Mouse (Mus musculus): ENCODE data around the gene Sbsn. TPM values are rescaled to one million over a fixed set of nuclear protein-coding genes. Genes with fewer than 3 reads are reported as not detected.
"Not testable (repeated sequence)": the region's sequence is repeated elsewhere in the genome, so short reads cannot be mapped to it uniquely, and the experiment has no call there.

Sbsn gene
- polyA plus RNA-seq, 1 experiment from 2014 or later, result 1.6 TPM

- no peak for ATAC-seq
Measured at GRCm38 (mm10) chr7:30728214-30728613, 23.1 kb upstream of the Sbsn start.

GRCm38 (mm10) chr7:30728739-30729395 lies 22.4 kb upstream of the Sbsn start:
- H3K9me3 ChIP-seq (ENCODE audit: control insufficient read depth, low read length), result no peaks in the 10 kb centered on the region
- no peaks in the 10 kb centered on the region for H3K36me3 ChIP-seq (ENCODE audit: control insufficient read depth, insufficient read depth, low read length)
- peak overlapping the region; percentile 86 for H3K27ac ChIP-seq (ENCODE audit: low read length)
- peak overlapping the region; percentile 76 for H3K4me2 ChIP-seq (ENCODE audit: low read depth, low read length)
- WGBS, result 6% methylated on average over 26 of the region's 26 CpGs
- peak overlapping the region; percentile 82 for H3K4me3 ChIP-seq (ENCODE audit: low read length)
- peaks cover 18% of the 10 kb centered on the region for H3K4me1 ChIP-seq (ENCODE audit: control insufficient read depth, insufficient read depth, low read length)
- peak; percentile 54 for ATAC-seq
- H3K27me3 ChIP-seq (replicated peaks; ENCODE audit: control insufficient read depth, insufficient read depth, low read length), result no peaks in the 10 kb centered on the region
- peak overlapping the region; percentile 87 for H3K9ac ChIP-seq (ENCODE audit: low read depth, low read length)

More at GRCm38 (mm10) chr7:30728214-30728613, 23.1 kb upstream of the Sbsn start:
- 69% methylated on average over 6 of the region's 6 CpGs for WGBS
- Histone ChIP-seq H3K9me3 (ENCODE audit: control insufficient read depth, low read length) (no peaks in the 10 kb centered on the region), H3K27me3 (replicated peaks; ENCODE audit: control insufficient read depth, insufficient read depth, low read length) (no peaks in the 10 kb centered on the region), H3K4me3 (ENCODE audit: low read length) (peak overlapping the region; percentile 82), H3K27ac (ENCODE audit: low read length) (0 out of 2 replicates have a peak overlapping the region, but pooled peaks have one; percentile 24), H3K36me3 (ENCODE audit: control insufficient read depth, insufficient read depth, low read length) (no peaks in the 10 kb centered on the region), H3K9ac (ENCODE audit: low read depth, low read length) (peak overlapping the region; percentile 87), H3K4me1 (ENCODE audit: control insufficient read depth, insufficient read depth, low read length) (peaks cover 18% of the 10 kb centered on the region), H3K4me2 (ENCODE audit: low read depth, low read length) (peak overlapping the region; percentile 76)

- ATAC-seq, result peak; percentile 98
- Histone ChIP-seq H3K27ac (ENCODE audit: low read length) (peak within 1 kb of the TSS; percentile 86), H3K9ac (ENCODE audit: low read depth, low read length) (peak within 1 kb of the TSS; percentile 87), H3K9me3 (ENCODE audit: control insufficient read depth, low read length) (no peaks in the 10 kb centered on the region), H3K4me1 (ENCODE audit: control insufficient read depth, insufficient read depth, low read length) (peaks cover 18% of the 10 kb centered on the region), H3K4me2 (ENCODE audit: low read depth, low read length) (peak within 1 kb of the TSS; percentile 76), H3K36me3 (ENCODE audit: control insufficient read depth, insufficient read depth, low read length) (no peaks in the 10 kb centered on the region), H3K4me3 (ENCODE audit: low read length) (peak within 1 kb of the TSS; percentile 82), H3K27me3 (replicated peaks; ENCODE audit: control insufficient read depth, insufficient read depth, low read length) (no peaks in the 10 kb centered on the region)
- WGBS, result under 1% methylated on average over 60 of the region's 60 CpGs
Measured at GRCm38 (mm10) chr7:30729396-30730063, 21.7 kb upstream of the Sbsn start, which contains the start of gene Tmem147. Gene Tmem147 (minus strand): TSS chr7:30729540.

DNA sequence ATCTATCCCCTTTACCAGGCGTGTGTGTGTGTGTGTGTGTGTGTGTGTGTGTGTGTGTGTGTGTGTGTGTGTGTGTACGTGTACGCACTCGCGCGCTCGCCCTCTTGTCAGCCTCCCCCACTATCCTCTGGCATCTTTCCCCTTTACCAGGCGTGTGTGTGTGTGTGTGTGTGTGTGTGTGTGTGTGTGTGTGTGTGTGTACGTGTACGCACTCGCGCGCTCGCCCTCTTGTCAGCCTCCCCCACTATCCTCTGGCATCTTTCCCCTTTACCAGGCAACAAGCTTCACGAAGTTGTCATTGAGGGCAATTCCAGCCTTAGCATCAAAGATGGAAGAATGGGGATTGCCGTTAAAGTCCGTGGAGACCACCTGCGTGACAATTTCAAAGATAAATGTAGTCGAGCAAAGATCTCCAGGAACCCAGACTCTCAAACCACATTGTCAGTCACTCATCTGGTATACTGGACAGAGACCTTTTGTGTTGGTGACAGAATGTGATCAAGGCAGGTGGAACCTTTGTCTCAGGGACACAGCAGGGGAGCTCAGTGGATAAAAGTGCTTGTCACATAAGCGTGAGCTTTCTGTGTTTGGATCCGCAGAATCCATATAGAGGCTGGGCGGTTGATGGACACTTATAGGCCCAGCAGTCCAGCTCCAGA lies 21.1 kb upstream of the Sbsn start:
- Histone ChIP-seq H3K4me1 (ENCODE audit: control insufficient read depth, insufficient read depth, low read length) (peaks cover 18% of the 10 kb centered on the region), H3K9ac (ENCODE audit: low read depth, low read length) (peak overlapping the region; percentile 87), H3K27ac (ENCODE audit: low read length) (peak overlapping the region; percentile 86), H3K4me3 (ENCODE audit: low read length) (peak overlapping the region; percentile 82), H3K4me2 (ENCODE audit: low read depth, low read length) (peak overlapping the region; percentile 76)
- not testable (repeated sequence) for H3K36me3 ChIP-seq (ENCODE audit: control insufficient read depth, insufficient read depth, low read length); ATAC-seq; H3K27me3 ChIP-seq (replicated peaks; ENCODE audit: control insufficient read depth, insufficient read depth, low read length); H3K9me3 ChIP-seq (ENCODE audit: control insufficient read depth, low read length)
- 18% methylated on average over 15 of the region's 22 CpGs for WGBS

DNA sequence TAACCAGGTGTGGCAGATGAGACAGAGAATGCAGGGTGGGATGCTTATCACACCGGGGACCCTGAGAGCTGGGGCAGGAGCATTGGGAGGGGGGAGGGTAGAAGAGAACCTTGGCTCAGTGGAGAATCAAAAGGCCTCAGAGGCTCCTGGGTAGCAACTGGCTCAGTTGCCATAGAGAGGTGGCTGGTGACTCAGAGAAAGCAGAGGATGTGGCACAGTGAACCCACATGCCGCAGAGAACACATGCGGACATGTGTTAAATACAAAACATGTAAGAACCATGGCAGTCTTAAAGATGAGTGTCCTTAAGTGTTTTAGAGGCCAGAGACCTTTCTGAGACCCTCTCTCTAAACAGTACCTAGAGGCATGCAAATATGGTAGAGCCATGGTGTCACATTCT lies 15.1 kb upstream of the Sbsn start:
- Histone ChIP-seq H3K9me3 (ENCODE audit: control insufficient read depth, low read length) (no peaks in the 10 kb centered on the region), H3K4me3 (ENCODE audit: low read length) (no peak overlapping the region), H3K4me2 (ENCODE audit: low read depth, low read length) (no peak overlapping the region), H3K9ac (ENCODE audit: low read depth, low read length) (no peak overlapping the region), H3K27me3 (replicated peaks; ENCODE audit: control insufficient read depth, insufficient read depth, low read length) (no peaks in the 10 kb centered on the region), H3K27ac (ENCODE audit: low read length) (no peak overlapping the region), H3K36me3 (ENCODE audit: control insufficient read depth, insufficient read depth, low read length) (no peaks in the 10 kb centered on the region), H3K4me1 (ENCODE audit: control insufficient read depth, insufficient read depth, low read length) (no peaks in the 10 kb centered on the region)
- 90% methylated on average over 3 of the region's 3 CpGs for WGBS
- ATAC-seq, result no peak

- H3K36me3 ChIP-seq (ENCODE audit: control insufficient read depth, insufficient read depth, low read length); ATAC-seq; H3K9ac ChIP-seq (ENCODE audit: low read depth, low read length); H3K4me3 ChIP-seq (ENCODE audit: low read length); H3K27me3 ChIP-seq (replicated peaks; ENCODE audit: control insufficient read depth, insufficient read depth, low read length); H3K4me2 ChIP-seq (ENCODE audit: low read depth, low read length); H3K27ac ChIP-seq (ENCODE audit: low read length); H3K9me3 ChIP-seq (ENCODE audit: control insufficient read depth, low read length); H3K4me1 ChIP-seq (ENCODE audit: control insufficient read depth, insufficient read depth, low read length): not testable (repeated sequence)
- WGBS, result 85% methylated on average over 2 of the region's 2 CpGs
Measured at GRCm38 (mm10) chr7:30742570-30742969, 8.7 kb upstream of the Sbsn start.

GRCm38 (mm10) chr7:30743617-30744016 lies 7.7 kb upstream of the Sbsn start, which contains the start of gene Gapdhs:
Gene Gapdhs (minus strand): TSS chr7:30743681.
- H3K4me1 ChIP-seq (ENCODE audit: control insufficient read depth, insufficient read depth, low read length); H3K4me2 ChIP-seq (ENCODE audit: low read depth, low read length); H3K9me3 ChIP-seq (ENCODE audit: control insufficient read depth, low read length); H3K27me3 ChIP-seq (replicated peaks; ENCODE audit: control insufficient read depth, insufficient read depth, low read length); H3K4me3 ChIP-seq (ENCODE audit: low read length); H3K36me3 ChIP-seq (ENCODE audit: control insufficient read depth, insufficient read depth, low read length); H3K9ac ChIP-seq (ENCODE audit: low read depth, low read length); H3K27ac ChIP-seq (ENCODE audit: low read length): not testable (repeated sequence)
- WGBS, result 40% methylated on average over 1 of the region's 4 CpGs
- peak; percentile 32; the same call in 1 of the 2 replicates for ATAC-seq

- no peaks in the 10 kb centered on the region; the same call in 1 of the 2 replicates for H3K36me3 ChIP-seq (ENCODE audit: control insufficient read depth, insufficient read depth, low read length)
- H3K4me3 ChIP-seq (ENCODE audit: low read length), result no peak overlapping the region
- no peak overlapping the region for H3K27ac ChIP-seq (ENCODE audit: low read length)
- no peaks in the 10 kb centered on the region for H3K27me3 ChIP-seq (replicated peaks; ENCODE audit: control insufficient read depth, insufficient read depth, low read length)
- H3K4me1 ChIP-seq (ENCODE audit: control insufficient read depth, insufficient read depth, low read length), result peaks cover 6% of the 10 kb centered on the region; the same call in 1 of the 2 replicates
- H3K9ac ChIP-seq (ENCODE audit: low read depth, low read length), result no peak overlapping the region
- ATAC-seq, result peak; percentile 56
- WGBS, result 31% methylated on average over 4 of the region's 4 CpGs
- H3K4me2 ChIP-seq (ENCODE audit: low read depth, low read length), result no peak overlapping the region
- no peaks in the 10 kb centered on the region for H3K9me3 ChIP-seq (ENCODE audit: control insufficient read depth, low read length)
Measured at GRCm38 (mm10) chr7:30744022-30744598, 7.2 kb upstream of the Sbsn start.

All from intestine, embryonic 16.5 days (tissue).